In genomic region chr15:100600047-100600695, GRCm38 (mm10) we compare ENCODE assay signal across 8 mouse cellular contexts. TPM values are rescaled to one million over a fixed set of nuclear protein-coding genes. Genes with fewer than 3 reads are reported as not detected.
DNase-seq lines count a peak whose midpoint lies in the region; ATAC-seq and TF ChIP-seq lines count a peak whose summit lies in the region.

No protein-coding gene starts in this region.

- peak; percentile 77 for DNase-seq in heart, adult 8-10 months (ENCODE audit: low spot score)
- peak; percentile 81 to 82 for DNase-seq in kidney, adult 8-10 months
- peak; percentile 44 for DNase-seq in liver, adult 2 months (ENCODE audit: extremely low read depth, low read depth, low spot score)
- DNase-seq in spleen, postnatal 14 days (ENCODE audit: low spot score in 2 of 2): peak; percentile 37 to 61

- H3K36me3 ChIP-seq in erythroblast, embryonic 14.5 days (ENCODE audit: control insufficient read depth): no peaks in the 10 kb centered on the region
- H3K36me3 ChIP-seq in embryonic facial prominence, embryonic 12.5 days: no peaks in the 10 kb centered on the region
- no peaks in the 10 kb centered on the region for H3K36me3 ChIP-seq in liver, adult 2 months (ENCODE audit: control insufficient read depth, insufficient read depth, low read length)

- WGBS in embryonic facial prominence, embryonic 12.5 days: 2% methylated on average over 35 of the region's 35 CpGs
- WGBS in liver, adult 2 months: 6% methylated on average over 35 of the region's 35 CpGs

- ATAC-seq in erythroblast, adult 5-6 weeks (replicated peaks; ENCODE audit: low FRiP score, poor library complexity, severe bottlenecking): no peak
- ATAC-seq in embryonic facial prominence, embryonic 12.5 days (ENCODE audit: insufficient number of reproducible peaks, insufficient read depth, low FRiP score, low TSS enrichment): peak; percentile 42; the same call in 1 of the 2 replicates
- ATAC-seq in monocyte, adult 5-6 weeks (replicated peaks; ENCODE audit: insufficient number of reproducible peaks, low FRiP score, low TSS enrichment, poor library complexity, severe bottlenecking): peak; percentile 54

- peak overlapping the region; percentile 15 for H3K4me3 ChIP-seq in erythroblast, embryonic 14.5 days (replicated peaks)
- peak overlapping the region; percentile 83 for H3K4me3 ChIP-seq in embryonic facial prominence, embryonic 12.5 days
- peak overlapping the region; percentile 87 for H3K4me3 ChIP-seq in liver, adult 2 months (ENCODE audit: insufficient read depth, low read depth, low read length)

- peak overlapping the region; percentile 86 for H3K9ac ChIP-seq in embryonic facial prominence, embryonic 12.5 days
- peak overlapping the region; percentile 94 for H3K9ac ChIP-seq in liver, adult 2 months (ENCODE audit: low read depth, low read length)

- no peak for TF ChIP-seq POLR2A in liver, adult 2 months (IDR thresholded peaks at IDR 0.05; ENCODE audit: extremely low read depth, insufficient read depth, low read length)

- peaks cover 84% of the 10 kb centered on the region for H3K27me3 ChIP-seq in erythroblast, embryonic 14.5 days (ENCODE audit: control insufficient read depth)
- H3K27me3 ChIP-seq in embryonic facial prominence, embryonic 12.5 days: peaks cover 33% of the 10 kb centered on the region
- no peaks in the 10 kb centered on the region for H3K27me3 ChIP-seq in liver, adult 2 months (ENCODE audit: control insufficient read depth, insufficient read depth, low read length)

- no peak overlapping the region for H3K27ac ChIP-seq in embryonic facial prominence, embryonic 12.5 days
- no peak overlapping the region for H3K27ac ChIP-seq in liver, adult 2 months (replicated peaks; ENCODE audit: insufficient read depth, low read depth, low read length)

- H3K79me2 ChIP-seq in liver, adult 2 months (ENCODE audit: control insufficient read depth, insufficient read depth, low read length): no peaks in the 10 kb centered on the region

- peaks cover 4% of the 10 kb centered on the region; the same call in 1 of the 2 replicates for H3K9me3 ChIP-seq in erythroblast, embryonic 14.5 days (ENCODE audit: control insufficient read depth, low read length)
- H3K9me3 ChIP-seq in embryonic facial prominence, embryonic 12.5 days: no peaks in the 10 kb centered on the region

- peaks cover 8% of the 10 kb centered on the region for H3K4me1 ChIP-seq in erythroblast, embryonic 14.5 days (ENCODE audit: control insufficient read depth)
- peaks cover 7% of the 10 kb centered on the region; the same call in 1 of the 2 replicates for H3K4me1 ChIP-seq in embryonic facial prominence, embryonic 12.5 days
- peaks cover 6% of the 10 kb centered on the region for H3K4me1 ChIP-seq in liver, adult 2 months (ENCODE audit: control insufficient read depth, insufficient read depth, low read length)

- TF ChIP-seq CTCF in liver, adult 2 months (IDR thresholded peaks at IDR 0.05; ENCODE audit: low read depth, low read length): peak; percentile 67

- peak overlapping the region; percentile 96 for H3K4me2 ChIP-seq in embryonic facial prominence, embryonic 12.5 days (replicated peaks)

RNA-seq across cellular contexts. Expression of gene Pou6f1, which starts 0.4 kb away (rescaled TPM):
- polyA plus RNA-seq in erythroblast, embryonic 14.5 days (2012): 0.04 and 0.05 TPM in 2 replicates
- total RNA-seq in erythroblast, adult 5-6 weeks (2015; ENCODE audit: low replicate concordance): 1.2 and 1.9 TPM in 2 replicates
- total RNA-seq in erythroblast, adult 5-6 weeks (2017; ENCODE audit: low replicate concordance): 0.28 TPM in 1 of 2 replicates, not detected in the other
- 9.0 and 11.3 TPM in 2 replicates for polyA plus RNA-seq in embryonic facial prominence, embryonic 12.5 days (2016; fragmentation: Nextera tagmentation; extraction: Ambion mirVana)
- 10 to 100 TPM; 11.1 to 17.3 (median 13.8) TPM for total RNA-seq in heart, adult 8-10 months (2022)
- total RNA-seq in liver, adult 2 months (2014; rRNA removed): 1.9 and 2.0 TPM in 2 replicates
- polyA plus RNA-seq in liver, adult 2 months (2012; rRNA removed): 3.1 and 5.5 TPM in 2 replicates
- total RNA-seq in monocyte, adult 5-6 weeks (2017): 5.8 to 17.7 TPM (median 16.6 TPM) in 3 replicates

RNA-seq across cellular contexts. Expression of gene Dazap2, which starts 15.0 kb away (rescaled TPM):
- 6.5 and 6.8 TPM in 2 replicates for polyA plus RNA-seq in erythroblast, embryonic 14.5 days (2012)
- total RNA-seq in erythroblast, adult 5-6 weeks (2015; ENCODE audit: low replicate concordance): 183 and 206 TPM in 2 replicates
- total RNA-seq in erythroblast, adult 5-6 weeks (2017; ENCODE audit: low replicate concordance): 81.3 and 93.7 TPM in 2 replicates
- 124 and 130 TPM in 2 replicates for polyA plus RNA-seq in embryonic facial prominence, embryonic 12.5 days (2016; fragmentation: Nextera tagmentation; extraction: Ambion mirVana)
- 100 to 1,000 TPM; 170 to 189 (median 183) TPM for total RNA-seq in heart, adult 8-10 months (2022)
- total RNA-seq in liver, adult 2 months (2014; rRNA removed): 50.3 and 60.2 TPM in 2 replicates
- 395 and 460 TPM in 2 replicates for polyA plus RNA-seq in liver, adult 2 months (2012; rRNA removed)
- 302 to 403 TPM (median 317 TPM) in 3 replicates for total RNA-seq in monocyte, adult 5-6 weeks (2017)

RNA-seq across cellular contexts. Expression of gene Smagp, which starts 36.6 kb away (rescaled TPM):
- 0.27 and 0.44 TPM in 2 replicates for polyA plus RNA-seq in erythroblast, embryonic 14.5 days (2012)
- 3.8 and 4.8 TPM in 2 replicates for total RNA-seq in erythroblast, adult 5-6 weeks (2015; ENCODE audit: low replicate concordance)
- total RNA-seq in erythroblast, adult 5-6 weeks (2017; ENCODE audit: low replicate concordance): 0.84 and 1.0 TPM in 2 replicates
- 5.9 and 7.2 TPM in 2 replicates for polyA plus RNA-seq in embryonic facial prominence, embryonic 12.5 days (2016; fragmentation: Nextera tagmentation; extraction: Ambion mirVana)
- total RNA-seq in heart, adult 8-10 months (2022): 10 to 100 TPM; 10.9 to 20.2 (median 11.9) TPM
- total RNA-seq in liver, adult 2 months (2014; rRNA removed): 13.0 and 14.9 TPM in 2 replicates
- 57.0 and 80.1 TPM in 2 replicates for polyA plus RNA-seq in liver, adult 2 months (2012; rRNA removed)
- 9.8 to 17.2 TPM (median 15.0 TPM) in 3 replicates for total RNA-seq in monocyte, adult 5-6 weeks (2017)

RNA-seq across cellular contexts. Expression of gene Tfcp2, which starts 48.4 kb away (rescaled TPM):
- 0.16 and 0.65 TPM in 2 replicates for polyA plus RNA-seq in erythroblast, embryonic 14.5 days (2012)
- 2.1 and 4.8 TPM in 2 replicates for total RNA-seq in erythroblast, adult 5-6 weeks (2015; ENCODE audit: low replicate concordance)
- total RNA-seq in erythroblast, adult 5-6 weeks (2017; ENCODE audit: low replicate concordance): 7.8 and 13.7 TPM in 2 replicates
- 42.7 and 43.7 TPM in 2 replicates for polyA plus RNA-seq in embryonic facial prominence, embryonic 12.5 days (2016; fragmentation: Nextera tagmentation; extraction: Ambion mirVana)
- 10 to 100 TPM; 14.3 to 17.3 (median 15.6) TPM for total RNA-seq in heart, adult 8-10 months (2022)
- 4.0 and 5.9 TPM in 2 replicates for total RNA-seq in liver, adult 2 months (2014; rRNA removed)
- polyA plus RNA-seq in liver, adult 2 months (2012; rRNA removed): 3.9 and 5.8 TPM in 2 replicates
- 4.9 to 13.8 TPM (median 10.3 TPM) in 3 replicates for total RNA-seq in monocyte, adult 5-6 weeks (2017)

Comparison
In these comparisons a context has a peak if more than half of its experiments do, and no peak if none do; other contexts are left out.
1. H3K4me3 ChIP-seq: peak in every context shown above with its lines; median percentile 87 in liver, adult 2 months; 83 in embryonic facial prominence, embryonic 12.5 days; 15 in erythroblast, embryonic 14.5 days.